Mouse (Mus musculus): ENCODE results near the gene Zswim4.
A peak's percentile ranks its signal among the peaks of the same experiment; 100 is the strongest.

The Zswim4 gene

DNA sequence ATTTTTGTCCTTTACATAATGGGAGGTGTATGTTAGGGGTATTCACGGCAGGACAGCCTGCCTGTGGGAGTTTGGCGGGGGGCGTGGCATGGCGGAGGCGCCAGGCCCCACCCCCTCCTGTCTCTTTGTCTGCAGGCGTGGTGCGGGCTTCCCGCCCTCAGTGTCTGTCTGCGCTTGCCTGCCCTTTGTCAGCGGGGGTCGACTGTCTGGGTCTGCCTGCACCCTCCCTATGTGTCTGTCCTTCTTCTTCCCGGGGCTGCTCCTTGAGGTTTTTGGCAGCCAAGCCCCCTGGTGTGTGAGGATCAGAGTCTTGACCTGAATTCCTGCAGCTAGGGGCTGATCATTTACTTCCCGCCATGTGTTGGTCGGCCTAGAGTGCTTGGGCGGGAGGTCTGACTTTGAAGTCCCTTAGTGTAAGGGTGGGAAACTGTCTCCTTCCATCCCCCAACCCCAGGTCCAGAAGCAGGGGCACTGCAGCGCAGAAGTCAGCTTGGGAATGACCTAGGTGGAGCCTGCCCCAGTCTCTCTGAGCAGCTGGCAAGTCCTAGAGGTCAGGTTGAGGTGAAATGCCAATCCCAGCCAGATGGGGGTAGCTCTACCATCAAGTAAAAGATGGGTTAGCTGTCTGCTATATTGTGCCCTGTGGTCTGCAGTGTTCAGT is 56.2 kb downstream of the Zswim4 start:
- DNase-seq, result peak; percentile 36

DNA sequence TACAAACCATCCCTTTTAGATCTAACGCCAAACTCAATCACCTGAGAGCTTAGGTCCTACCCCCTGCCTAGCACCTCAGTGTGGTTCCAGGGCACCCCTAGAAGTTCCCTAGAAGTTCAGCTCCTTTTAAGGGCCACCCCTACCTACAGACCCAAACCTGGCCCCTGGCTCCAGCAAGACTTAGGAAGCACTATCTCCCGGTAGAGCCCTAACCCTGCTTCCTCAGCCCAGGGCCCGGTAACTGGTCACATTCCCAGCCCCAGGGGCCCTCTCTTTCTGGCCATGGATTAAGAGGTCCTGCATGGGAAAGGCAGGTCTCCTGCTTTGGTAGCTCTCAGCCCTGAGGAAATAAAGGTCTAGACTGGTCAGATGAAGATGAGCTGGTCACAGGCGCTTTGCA is 56.9 kb downstream of the Zswim4 start:
- no peak for DNase-seq

DNA sequence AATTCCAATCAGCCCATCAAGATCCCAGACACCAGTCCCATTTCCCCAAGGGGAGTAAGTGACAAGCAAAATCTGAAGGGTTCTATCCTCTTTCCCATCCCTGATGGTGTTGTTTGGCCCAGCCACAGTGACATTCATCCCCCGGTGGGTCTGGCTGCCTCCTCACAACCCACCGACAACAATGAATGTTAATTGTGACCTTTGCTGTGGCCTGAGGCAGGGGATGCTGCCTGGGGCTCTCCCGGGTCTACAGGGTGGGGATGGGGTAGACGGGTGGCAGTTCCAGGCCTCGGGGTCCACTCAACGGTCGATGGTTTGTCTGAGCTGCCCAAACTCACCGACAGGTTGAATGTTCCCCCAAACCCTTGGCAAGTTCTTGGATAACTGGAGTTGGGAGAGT is 58.3 kb downstream of the Zswim4 start:
- no peak for DNase-seq

DNA sequence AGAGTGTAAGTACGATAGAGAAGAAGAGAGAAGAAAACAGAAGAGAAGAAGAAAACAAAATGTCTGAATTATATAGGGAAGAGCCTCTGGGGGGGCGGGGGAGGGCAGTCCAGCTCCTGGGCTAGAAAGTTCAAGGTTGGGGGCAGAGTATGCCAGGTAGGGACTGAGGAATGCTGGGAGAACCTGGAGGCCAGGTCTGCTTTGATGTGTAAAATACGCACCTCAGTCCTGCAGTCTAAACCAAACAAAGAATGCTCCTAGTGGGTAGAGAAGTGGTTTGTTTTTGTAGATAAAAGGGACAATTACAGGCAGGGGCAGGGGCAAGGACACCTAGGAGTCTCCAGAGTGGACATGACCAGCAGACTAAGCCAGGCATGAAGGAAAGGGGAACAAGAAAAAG is 59.5 kb downstream of the Zswim4 start:
- no peak for DNase-seq

DNA sequence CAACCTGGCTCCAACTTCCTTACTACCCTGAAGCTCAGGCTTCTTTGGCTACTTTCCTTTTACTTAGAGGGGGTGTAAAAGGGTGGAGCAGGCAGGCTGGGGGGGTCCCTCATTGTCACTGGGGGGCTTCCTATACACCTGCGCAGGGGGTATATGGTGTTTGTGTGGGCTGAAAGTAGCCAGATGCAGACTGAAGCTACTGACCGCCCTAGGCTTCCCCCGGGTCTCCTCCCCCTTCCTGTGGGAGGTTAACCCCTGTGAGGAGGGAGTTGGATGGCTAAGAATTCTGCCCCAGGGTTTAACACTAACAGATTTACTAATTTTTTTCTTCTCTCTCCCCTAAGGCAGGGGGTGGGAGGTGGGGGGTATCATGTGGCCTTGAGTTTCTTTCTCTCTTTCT is 60.3 kb downstream of the Zswim4 start:
- DNase-seq, result no peak

DNA sequence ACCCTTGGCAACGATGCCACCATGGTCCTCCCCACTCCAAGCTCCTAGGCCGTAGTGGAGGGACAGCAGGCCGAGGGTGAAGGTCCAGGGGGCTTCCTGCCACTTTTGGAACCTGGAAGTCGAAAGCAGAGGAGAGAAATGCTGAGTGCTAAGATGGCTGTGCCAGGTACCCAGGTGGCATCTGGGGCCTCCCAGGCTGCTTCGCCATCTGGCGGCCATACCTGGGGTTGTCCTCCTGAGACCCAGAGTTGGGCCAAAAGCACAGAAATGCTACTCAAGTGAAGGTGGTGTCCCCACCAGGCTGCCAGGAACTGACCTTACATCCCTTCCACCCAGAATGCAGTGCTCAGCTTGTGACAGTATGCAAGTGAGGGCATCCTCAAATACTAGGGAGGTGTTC is 63.0 kb downstream of the Zswim4 start:
- peak; percentile 83 for DNase-seq

DNA sequence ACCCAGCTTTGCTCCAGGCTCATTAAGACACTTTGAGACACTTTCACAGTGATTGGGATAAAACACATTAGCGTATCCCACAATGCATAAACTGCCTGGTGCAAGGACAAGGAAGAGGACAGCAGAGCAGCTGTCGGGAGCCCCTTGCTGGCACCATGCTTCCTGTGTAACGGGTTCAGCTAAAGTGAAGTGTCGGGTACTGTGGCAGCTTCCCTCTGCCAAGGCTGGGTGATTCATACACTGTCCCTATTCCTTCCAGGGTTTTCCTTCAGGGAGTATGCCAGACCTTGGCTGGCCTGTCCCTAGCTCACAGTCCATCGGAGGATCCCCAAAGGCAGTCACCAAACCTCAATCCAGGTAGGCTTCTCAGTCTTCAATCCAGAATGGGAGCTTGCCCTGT is 66.8 kb downstream of the Zswim4 start:
- no peak for DNase-seq

DNA sequence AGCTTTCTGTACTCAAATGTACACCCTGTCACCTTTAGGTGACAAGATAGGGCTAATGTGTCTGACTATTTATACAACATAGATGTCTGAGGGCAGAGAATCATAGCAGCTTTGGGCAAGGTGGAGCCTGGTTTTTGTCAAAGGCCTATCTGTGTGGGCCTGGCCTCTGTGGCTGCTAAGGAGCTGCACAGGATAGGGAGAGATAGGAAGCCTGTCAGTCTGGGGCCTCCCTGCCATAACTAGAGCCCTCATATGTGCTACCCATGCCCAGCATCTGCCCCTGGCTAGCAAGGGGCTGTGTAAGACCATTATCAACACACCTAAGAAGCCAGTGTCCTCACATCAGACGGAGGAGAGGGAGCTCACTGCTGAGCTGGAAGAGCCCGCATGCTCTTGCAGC is 69.2 kb downstream of the Zswim4 start:
- DNase-seq, result no peak
